Mouse (Mus musculus) regulatory T cell (primary cell): ENCODE data around the gene Gpatch3.

Source experiments
- in situ Hi-C: fragments of 300-600 bp; cut with MboI, MseI; formaldehyde crosslinking; loops from one replicate; pipeline ENCODE4 v1.15.1; 2025; ENCODE audit warnings: high pct_unique_total_duplicates

The Gpatch3 gene

DNA sequence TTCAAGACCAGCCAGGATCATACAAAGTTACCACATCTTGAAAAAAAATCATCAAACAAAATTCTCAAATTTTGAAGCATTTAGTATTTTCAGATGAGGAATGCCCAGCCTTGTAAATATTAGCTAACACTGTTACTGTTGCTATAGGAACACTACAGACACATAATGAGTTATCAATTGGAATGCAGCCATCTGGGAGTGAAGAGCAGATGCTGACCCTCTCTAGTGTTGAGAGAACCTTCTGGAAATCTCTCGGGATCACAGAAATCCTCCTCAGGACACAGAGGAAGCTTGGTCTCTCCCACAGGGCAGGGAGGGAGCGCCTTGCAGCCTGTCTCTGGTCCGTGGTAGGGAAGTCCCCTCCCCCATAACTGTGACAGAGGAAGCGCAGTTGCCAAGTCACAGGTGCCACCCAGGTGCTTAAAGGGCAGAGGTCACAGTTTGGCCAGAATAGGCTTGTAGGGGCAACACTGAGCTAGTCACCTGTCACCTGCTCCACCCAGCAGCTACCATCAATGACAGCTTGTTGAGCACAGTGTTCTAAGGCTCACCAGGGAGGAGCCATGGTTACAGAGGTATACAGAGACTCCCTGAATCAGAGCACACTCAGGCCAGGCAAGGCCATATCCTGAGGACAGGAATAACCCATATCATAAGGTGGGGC, 45.1 kb downstream of the Gpatch3 start:
- in situ Hi-C loops: loop anchor here (10.0 kb wide), 1 partner anchor 505 kb away; the partner anchor contains the start of gene Sh3bgrl3

DNA sequence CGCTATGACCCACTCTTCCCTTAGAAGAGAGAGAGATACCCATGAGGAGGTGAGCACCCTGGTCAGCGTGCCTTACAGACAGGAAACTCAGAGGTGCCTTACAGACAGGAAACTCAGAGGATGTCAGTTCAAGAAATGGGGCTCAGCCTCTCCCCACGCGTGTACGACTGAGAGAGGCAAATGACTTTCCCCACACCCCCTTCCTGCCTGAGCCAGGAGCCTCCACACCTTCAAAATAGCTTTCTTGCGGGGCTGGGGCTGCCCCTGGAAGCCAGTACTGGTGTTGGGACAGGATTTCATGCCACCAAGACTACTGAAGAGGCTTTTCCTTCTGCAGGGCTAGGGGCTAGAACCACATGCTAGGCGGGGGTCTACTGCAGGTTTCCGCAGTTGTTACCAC, 46.1 kb downstream of the Gpatch3 start:
- in situ Hi-C loops: loop anchor here (10.0 kb wide), 1 partner anchor 504 kb away; the partner anchor contains the start of gene Sh3bgrl3

DNA sequence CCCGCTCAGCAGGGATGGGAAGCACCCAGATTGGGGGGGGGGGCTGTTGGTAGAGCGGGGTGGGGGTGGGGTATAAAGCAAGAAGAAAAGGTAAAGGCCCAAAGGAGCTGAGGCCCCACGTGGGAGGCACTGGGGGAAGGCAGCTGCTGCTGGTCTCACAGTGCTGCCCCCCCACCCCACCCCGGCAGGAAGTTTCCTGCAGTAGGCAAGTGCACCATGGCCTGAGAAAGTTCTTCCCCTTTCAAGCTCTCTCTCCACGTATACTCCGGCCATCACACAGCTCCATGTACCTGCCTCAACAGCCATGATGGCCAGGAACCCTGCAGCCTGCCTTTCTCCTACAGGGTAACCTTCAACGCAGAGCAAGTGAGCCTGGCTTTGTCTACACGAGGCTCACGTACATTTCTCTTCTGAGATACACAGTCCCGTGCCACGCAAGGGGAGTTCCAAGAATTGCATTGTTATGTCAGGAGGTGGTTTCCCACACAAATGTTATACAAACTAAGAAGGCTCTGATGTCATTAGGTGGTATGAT, 47.7 kb downstream of the Gpatch3 start:
- in situ Hi-C loops: loop anchor here (10.0 kb wide), 1 partner anchor 503 kb away; the partner anchor contains the start of gene Sh3bgrl3

DNA sequence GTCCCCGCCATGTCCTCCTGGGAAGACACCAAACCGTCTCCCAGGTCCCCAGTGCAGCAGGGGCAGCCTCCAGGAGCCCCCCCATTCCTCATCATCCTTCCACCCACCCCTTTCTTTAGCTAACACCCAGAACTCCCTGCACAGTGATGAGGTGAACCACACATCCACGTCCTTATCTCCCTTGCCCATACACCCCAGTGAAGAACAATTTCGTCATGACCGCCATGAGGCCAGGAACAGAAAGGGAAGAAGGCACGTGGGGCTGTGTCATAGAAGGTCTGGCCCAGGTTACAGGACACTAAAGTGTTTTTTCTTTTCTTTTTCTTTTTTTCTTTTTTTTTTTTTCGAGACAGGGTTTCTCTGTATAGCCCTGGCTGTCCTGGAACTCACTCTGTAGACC, 50.3 kb downstream of the Gpatch3 start:
- in situ Hi-C loops: loop anchor here (10.0 kb wide), 1 partner anchor 500 kb away; the partner anchor contains the start of gene Sh3bgrl3

DNA sequence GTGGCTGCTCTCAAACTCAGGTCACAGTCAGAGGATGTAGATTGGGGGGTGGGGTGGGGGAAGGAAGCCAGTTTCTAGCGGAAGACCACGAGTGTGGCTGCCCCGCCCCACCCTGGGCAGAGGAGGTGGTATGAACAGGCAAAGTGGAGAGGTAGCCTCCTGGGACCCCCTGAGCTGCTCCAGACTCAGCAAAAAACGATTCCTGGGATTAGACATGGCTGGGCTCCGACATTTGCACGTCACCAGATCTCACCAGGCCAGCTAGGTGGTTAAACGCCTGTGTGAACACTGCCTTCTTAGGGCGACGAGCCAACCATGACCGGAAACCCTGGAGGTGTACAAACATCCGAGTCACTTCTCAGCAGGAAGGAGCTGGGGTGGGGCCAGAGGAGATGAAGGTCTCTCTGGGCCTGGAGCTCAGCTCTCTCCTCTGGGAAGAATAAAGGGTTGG, 51.1 kb downstream of the Gpatch3 start:
- in situ Hi-C loops: loop anchor here (10.0 kb wide), 1 partner anchor 499 kb away; the partner anchor contains the start of gene Sh3bgrl3

DNA sequence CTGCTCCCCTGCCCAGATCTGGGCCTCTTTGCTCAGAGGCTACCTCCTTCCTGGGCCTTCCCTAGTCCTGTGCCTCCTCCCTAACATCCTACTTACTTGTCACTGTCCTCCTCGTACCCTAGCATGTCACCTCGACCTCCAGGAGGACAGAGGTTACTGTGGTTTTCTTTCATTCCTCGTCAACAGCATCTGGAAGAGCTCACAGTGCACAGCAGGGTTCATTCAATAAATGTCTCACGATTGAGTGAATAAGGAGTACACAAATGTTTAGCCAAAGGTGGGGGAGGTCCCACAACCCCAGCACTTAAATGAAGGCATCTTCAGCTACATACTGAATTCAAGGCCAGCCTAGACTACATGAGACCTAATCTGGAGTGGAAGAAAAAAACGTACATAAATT, 51.7 kb downstream of the Gpatch3 start:
- in situ Hi-C loops: loop anchor here (10.0 kb wide), 1 partner anchor 499 kb away; the partner anchor contains the start of gene Sh3bgrl3

DNA sequence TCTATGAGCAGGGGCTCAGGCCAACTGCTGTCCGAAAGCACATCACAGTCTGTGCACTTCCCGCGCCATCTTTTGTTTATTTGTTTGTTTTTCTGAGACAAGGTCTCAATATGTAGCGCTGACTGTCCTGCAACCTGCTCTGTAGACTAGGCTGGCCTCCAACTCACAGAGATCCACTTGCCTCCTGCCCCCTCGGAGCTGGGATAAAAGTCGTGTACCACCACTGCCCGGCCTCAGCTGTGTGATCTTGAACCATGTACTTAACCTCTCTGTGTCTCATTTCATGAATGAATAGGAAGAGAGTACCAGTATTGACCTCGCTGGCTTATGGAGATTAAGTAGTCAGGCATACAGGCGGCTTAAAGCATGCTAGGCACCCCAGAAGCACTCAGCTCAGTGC, 52.1 kb downstream of the Gpatch3 start:
- in situ Hi-C loops: loop anchor here (10.0 kb wide), 1 partner anchor 498 kb away; the partner anchor contains the start of gene Sh3bgrl3

DNA sequence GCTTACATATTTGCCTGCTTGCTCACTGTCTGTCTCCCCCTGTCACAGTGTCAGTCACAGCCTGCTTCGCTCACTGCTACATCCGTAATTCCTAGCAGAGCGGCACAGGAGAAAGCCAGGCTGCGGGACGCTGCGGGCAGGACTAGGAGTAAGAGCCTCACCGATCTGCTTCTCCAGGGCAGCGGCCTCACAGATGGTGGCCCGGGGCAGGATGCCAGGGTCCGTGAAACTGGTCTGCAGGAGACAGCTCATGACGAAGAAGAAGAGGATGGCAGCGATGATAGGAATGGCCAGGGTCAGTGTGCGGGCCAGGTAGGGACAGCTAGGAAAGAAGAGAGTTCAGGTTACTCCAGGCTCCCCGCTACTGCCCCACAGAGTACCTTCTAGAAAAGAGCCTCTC, 52.5 kb downstream of the Gpatch3 start:
- in situ Hi-C loops: loop anchor here (10.0 kb wide), 1 partner anchor 498 kb away; the partner anchor contains the start of gene Sh3bgrl3

DNA sequence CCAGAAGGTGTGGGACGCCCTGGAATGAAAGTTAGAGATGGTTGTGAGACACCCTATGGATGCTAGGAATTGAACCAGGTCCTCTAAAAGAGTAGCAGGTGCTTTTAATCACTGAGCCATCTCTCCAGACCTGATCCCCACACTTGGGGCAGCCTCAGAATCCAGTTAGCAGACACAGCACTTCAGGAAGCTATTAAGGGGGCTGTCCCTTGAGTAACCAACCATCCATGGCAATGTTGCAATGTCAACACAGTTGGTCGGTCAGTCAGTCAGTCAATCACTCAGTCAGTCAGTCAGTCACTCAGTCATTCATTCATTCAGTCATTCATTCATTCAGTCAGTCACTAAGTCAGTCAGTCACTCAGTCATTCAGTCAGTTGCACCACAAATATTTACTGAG, 54.0 kb downstream of the Gpatch3 start:
- in situ Hi-C loops: loop anchor here (10.0 kb wide), 1 partner anchor 496 kb away; the partner anchor contains the start of gene Sh3bgrl3

DNA sequence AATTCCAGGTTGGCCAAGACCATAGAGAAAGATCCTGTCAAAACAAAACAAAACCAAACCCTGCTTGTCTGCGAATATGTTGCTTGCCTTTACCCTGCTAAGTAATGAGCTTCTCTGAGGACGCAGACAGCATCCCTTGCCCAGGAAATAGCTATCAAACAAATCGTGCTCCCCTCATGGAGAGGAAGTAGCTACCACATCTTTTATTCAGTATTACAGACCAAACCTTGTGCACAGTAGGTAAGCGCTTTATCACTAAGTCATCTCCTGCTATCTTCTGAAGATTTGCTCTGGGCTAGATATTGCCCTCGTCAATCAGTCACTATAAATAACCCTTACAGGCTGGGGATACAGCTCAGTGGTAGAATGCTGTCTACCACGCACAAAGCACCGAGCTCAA, 54.6 kb downstream of the Gpatch3 start:
- in situ Hi-C loops: loop anchor here (10.0 kb wide), 1 partner anchor 496 kb away; the partner anchor contains the start of gene Sh3bgrl3

DNA sequence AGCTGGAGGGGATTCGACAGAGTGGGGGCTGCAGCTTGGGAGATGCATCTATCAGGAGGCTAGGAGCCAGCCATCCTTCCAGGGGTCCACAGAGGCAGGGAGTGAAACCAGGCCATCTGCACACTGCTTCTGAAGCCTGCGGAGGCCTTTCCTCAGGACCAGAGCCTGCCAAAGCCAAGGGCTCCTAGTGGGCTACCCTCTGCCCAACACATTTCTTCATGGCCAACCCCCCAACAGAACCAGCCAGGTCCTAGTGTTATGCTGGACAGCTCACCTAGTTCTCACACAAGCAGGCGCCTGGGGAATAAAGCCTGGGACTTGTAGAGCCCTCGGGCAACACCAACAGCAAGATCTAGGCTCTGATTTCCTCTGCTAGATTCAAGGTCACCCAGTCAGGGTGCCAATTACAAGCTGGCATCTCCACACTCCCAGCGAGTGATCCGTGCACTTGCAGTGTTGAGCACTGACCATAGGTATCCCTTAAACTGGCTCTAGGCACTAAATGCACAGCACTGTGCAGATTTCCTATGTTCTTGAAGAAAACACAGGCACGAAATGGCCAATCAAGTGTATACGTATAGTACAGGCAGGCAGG, 55.9 kb downstream of the Gpatch3 start:
- in situ Hi-C loops: loop anchor here (10.0 kb wide), 1 partner anchor 1804 kb away; the partner anchor contains the start of gene Rcan3

DNA sequence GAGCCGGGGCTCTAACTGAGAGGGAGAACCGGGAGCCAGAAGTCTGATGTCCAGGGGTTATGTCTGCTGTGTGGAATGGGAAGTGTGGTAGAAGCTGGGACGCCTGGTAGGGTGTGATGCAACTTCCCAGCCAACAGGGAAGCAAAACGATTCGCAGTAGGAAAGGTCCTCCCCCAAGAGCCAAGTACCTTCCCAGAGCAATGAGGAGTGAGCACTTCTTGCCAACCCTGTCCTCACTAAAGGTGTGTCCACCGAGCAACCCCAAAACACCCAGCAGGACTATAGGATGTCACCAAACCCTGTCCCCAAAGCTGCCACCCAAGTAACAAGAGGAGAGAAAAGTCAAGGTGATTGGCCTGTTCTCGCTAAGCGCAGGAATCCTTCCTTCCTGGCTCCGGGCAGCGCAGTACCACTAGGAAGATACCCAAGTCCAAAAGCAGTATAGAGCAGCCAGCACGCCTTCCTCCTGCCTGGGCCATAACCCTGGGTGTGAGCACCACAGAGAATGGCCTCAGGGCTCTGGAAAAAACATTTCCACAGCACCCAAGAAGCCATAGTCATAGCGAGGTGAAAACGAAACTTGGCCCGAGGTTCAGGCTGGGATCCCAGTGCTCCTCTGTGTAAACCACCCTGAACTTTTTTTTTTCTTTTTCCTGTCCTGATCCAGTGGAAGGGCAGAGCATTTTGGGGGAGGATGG, 56.7 kb downstream of the Gpatch3 start:
- in situ Hi-C loops: loop anchor here (10.0 kb wide), 1 partner anchor 1804 kb away; the partner anchor contains the start of gene Rcan3

DNA sequence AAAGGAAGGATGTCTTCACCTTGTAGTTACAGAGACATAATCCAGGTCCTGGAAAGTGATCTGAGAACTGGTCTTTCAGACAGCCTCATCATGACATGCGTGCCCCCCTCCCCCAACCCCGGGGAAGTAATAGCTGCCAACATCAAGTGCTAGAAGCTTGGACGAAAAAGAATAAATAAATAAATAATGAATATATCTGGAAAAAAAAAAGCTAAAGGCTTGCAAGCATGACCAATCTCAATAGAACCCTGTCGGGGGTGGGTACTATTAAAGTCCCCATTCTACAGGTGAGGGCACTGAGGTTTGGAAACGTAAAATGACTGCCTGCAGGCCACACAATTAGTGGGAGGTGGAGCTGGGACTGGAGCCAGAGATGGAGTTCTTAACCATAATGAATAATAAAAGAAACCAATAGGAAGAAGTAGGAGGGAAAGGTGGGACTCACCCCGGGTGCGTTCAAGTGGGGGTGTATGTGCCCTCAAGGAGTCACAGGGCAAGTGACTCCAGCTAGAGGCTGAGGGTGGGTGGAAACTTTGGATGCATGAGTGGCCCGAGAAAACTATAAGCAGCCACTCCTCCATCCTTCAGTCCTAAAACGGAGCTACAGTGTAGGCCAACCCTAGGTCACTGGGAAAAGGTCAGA, 57.3 kb downstream of the Gpatch3 start:
- in situ Hi-C loops: loop anchor here (10.0 kb wide), 1 partner anchor 1803 kb away; the partner anchor contains the start of gene Rcan3

DNA sequence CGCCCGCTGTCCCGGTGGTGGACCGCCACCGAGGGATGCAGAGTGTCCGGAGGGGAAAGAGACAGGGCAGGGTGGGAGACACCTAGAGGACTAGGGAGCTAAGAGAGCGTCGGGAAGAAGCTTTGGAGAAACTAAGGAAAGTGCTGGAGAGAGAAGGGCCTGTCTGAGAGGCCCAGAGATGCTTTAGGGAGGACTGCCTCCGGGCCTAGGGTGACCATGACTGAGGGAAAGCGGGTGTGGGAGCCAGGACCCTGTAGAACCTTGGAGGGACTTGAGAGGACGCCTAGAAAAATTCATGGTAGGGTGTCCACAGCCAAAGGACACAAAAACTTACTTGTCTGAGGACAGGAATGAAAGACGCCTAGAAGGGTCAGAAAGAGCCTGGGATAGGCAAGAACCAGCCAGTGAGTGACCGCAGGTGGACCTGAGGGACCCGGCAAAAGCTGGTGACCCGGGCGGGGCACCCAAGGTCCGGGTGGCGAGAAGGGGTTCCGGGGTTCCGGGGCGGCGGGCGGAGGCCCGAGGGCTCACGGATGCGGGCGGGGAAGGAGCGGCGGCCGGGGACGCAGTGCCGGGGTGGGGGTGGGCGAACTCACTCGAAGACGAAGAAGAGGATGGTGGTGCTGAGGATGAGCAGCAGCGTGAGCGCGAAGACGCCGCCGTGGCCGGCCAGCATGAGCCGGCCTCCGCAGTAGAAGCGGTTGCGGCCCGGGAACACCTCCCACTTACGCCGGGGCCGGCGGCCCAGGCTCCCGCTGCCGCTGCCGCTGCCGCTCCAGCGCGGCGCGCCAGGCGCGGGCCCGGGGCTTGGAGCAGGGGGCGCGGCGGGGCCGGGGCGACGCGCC, 58.2 kb downstream of the Gpatch3 start:
- in situ Hi-C loops: loop anchor here (10.0 kb wide), 1 partner anchor 1802 kb away; the partner anchor contains the start of gene Rcan3

DNA sequence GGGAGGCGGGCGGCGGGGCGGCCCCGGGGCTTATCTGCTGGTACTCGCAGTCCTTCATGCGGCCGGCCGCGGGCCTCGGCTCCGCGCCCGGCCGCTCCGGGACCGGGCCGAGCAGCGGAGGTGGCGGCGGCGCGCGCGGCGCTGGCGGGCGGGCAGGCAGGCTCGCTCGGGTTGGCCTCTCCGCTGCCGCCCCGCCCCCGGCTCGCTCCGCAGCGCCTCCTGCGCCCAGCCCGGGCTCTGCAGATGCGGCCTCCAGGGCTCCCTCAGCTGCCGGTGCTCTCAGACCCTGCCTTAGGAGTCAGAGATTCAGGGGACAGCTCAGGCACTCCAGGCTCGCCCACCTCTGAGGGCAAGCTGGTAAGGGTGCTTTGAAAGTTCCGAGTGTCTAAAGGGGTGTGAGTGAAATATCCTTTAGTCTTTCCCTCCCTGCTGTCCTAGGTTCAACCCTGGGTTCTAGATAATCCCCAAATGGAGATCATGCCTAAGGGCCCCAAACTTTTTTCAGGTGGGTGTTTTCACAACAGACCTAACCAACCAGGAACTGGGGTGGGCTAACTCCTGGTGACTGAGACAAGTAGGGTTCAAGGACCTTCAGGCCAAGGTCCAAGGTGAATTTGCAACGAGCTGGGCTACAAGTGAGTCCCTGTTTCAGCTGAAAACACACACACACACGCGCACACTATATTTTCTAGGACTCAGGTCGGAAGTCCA, 58.9 kb downstream of the Gpatch3 start:
- in situ Hi-C loops: loop anchor here (10.0 kb wide), 1 partner anchor 1801 kb away; the partner anchor contains the start of gene Rcan3
